Mouse (Mus musculus) spleen, postnatal 4 days (tissue): ENCODE measurements around the gene Il1f9.
"Not testable (repeated sequence)": the region's sequence is repeated elsewhere in the genome, so short reads cannot be mapped to it uniquely, and the experiment has no call there.

Experiments
- DNase-seq, 2 experiments: peaks; one replicate each; pipeline ENCODE4 v3.0.0; 2022; ENCODE audit warnings: low spot score in 2 of 2

Gene Il1f9

DNA sequence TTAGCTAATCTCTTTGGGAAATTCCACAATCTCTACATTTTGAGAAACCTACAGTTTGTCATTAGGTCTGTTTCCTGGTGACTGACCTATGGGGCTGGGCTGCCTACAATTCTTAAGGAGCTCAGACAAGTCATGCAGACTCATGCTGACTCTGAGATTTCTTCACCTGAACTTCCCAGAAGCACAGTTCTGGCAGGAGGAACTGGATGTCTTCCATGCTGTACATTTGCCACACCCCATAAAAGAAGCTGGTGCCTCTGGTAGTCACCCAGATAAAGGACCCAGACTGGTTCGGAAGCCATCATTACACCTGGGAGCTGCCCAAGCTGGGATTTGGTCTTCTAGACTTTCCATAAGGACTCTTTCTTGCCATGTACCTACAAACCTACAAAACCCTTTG lies at the start of gene Il1f9:
Il1f9 (plus strand) TSS at position 301 of the 400 bp plus-strand sequence.
- no peak for DNase-seq

DNA sequence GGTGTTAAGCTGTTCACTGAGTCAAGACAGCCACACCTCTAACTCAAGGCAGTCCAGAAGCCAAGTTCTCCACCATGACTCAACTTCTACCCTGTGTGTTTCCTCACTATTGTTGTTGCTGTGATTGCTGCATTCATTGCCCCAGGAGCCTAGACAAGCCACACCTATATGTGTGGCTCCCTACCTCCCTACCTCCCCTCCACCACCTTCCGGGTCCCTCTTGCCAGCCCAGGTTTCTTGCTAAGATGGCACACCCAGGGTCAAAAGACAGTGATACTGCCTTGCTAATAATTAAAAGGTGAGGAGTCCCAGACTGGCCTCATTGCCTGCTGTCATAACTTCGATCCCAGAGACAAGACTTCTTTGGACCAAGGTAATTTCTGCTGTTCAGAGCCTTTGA lies 33.4 kb upstream of the Il1f9 start, which contains the start of gene Il1f8:
Il1f8 (plus strand) TSS at position 301 of the 400 bp plus-strand sequence.
- no peak for DNase-seq

DNA sequence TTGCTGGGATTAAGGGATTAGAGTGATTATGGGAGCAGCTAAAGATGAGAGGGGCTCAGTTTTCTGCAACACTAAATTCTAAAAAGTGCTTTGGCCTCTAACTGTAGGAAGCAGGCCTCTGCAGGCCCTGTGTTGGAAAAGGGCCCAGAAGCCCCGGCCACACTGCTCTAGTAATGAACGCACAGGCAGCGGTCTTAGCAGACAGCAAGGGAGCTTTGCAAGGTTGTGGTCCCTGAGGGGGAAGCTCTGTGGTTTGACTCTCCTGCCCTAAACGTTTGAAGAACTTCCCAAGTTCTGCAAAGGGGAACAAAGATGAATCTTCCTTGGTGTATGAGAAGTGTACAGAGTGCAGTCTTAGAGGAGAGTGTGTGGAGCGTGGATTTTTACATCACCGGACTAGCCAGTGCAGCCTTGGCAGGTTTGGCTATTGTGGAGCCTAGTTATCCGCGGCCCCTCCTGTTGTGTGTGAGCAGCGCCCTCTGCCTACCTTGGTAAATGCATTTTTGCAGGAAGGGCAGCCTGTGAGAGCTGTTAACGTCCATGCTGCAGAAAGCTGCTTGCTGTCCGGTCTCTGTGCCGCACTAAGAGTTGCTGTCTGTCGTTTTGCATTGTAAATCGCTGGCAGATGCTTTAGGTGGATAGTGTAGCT lies 4.5 kb upstream of the Il1f9 start:
- not testable (repeated sequence) for DNase-seq

DNA sequence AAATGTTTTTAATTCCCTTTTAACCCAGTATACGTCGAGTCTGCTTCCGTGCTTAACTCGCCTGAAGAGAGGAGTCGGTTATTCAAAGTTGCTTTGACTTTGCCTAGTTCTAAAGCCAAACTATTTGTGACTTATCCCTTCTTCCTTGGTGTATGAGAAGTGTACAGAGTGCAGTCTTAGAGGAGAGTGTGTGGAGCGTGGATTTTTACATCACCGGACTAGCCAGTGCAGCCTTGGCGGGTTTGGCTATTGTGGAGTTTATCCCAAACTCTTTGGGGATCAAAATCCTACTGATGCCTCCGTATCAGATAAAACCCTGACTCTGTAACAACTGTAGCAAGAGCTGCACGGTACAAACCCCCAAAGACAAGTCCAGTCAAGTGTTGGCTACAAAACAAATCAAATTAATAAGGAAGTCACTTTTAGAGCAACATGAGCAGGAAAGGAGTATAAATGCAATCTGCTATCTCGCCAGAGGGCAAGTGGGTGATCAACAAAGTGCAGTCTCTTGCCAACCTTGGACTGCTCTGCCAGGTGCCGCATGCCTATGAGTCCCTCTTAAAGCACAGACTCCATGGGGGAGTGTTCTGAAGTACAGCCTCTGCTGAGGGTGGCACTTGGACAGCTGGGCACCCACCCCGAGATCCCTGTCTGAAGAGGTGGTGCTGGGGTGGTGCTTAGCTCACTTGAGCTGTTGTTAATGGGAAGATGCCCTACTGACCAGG lies 3.7 kb upstream of the Il1f9 start:
- DNase-seq: not testable (repeated sequence)

DNA sequence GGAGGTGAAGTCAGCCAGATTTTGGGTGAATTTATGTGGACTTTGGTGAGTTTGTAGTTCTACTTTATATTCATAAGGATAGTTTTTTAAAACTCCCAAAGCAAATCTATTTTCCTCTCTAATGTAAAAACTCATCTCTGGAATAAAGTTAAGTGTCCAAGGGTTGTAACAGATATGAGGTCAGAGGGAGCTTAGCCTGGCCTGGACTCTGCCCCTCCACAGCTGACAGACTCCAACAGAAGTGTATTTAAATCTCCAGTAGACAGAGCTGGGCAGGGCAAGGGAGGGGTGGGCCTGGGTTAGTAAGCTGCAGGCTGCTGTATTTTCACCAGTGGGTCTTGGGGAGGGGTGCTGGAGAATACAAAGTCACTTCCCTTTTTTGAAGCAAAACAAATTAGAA lies 2.2 kb upstream of the Il1f9 start:
- DNase-seq: not testable (repeated sequence)

DNA sequence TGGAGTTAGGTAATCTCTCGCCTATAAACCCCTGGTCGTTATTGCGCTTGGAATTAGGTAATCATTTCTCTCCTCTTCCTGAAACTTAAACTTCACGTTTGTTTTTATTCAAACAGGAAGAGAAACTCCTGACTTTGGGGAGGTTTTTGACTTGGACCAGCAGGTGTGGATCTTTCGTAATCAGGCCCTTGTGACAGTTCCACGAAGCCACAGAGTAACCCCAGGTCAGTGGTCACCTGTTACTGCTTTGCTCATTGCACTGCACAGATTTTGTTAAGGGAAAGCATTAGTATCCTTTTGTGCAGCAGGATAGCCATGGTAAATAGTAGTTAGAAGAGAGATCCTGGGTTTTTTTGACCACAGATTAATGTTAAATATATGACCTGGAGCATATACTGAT lies 1.3 kb downstream of the Il1f9 start:
- no peak for DNase-seq

DNA sequence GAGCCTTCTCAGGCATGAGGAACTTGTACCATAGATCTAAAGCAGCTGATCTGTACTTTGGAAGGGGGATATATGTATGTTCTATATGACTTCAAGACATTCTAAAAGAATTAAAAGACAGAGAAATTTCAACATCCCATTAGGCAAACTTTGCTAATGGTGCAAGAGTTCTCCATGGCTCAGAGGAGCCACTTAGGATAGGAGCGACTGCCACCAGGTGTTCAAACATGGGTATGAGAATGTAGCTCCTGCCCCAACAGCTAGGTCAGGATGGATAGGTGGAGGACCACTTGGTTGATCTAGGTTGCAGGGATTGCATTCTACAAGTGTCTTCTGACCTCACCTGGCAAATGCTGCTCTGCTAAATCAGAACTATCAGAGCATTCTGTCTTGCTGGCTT lies 1.9 kb downstream of the Il1f9 start:
- DNase-seq: no peak

DNA sequence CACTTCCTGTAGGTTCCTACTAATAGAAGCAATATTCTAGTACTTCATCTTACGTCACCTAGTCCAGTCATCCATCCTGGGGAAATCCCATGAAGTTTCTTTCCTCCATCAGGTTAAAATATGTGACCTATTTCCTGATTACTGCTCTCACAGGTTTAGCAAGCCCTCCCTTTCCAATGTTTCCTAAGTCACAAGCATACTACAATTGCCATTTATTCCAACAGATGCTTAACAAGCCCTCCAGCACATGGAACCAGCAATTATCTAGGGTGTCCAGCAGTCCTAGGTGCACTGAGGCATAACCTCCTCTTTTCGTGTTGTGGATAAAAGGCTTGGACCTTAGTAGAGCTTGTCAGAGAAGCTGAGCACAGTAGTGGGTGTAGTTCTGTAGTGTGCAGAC lies 28.8 kb downstream of the Il1f9 start, which contains the start of gene Il1f6:
Il1f6 (plus strand) TSS at position 301 of the 400 bp plus-strand sequence.
- no peak for DNase-seq

DNA sequence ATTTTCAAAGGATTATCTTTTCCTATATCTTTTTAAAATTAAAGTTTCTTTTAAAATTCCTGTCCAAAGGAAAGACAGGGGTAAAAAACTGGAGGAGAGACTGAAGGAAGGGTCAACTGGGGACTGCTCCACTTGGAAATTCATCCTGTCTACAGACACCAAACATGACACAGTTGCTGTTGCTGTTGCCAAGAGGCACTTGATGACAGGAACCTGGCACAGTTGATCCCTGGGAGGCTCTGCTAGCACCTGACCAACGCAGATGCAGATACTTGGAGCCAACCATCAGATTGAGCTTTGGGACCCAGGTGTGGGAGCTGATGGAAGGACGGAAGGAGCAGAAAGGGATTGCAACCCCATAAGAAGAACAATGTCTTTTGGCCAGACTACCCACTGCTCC lies 40.9 kb downstream of the Il1f9 start:
- DNase-seq: no peak
